Mouse (Mus musculus): Measurements from ENCODE around the gene Zbtb45. TPM values are rescaled to one million over a fixed set of nuclear protein-coding genes. Genes with fewer than 3 reads are reported as not detected.

Zbtb45 gene
- total RNA-seq, 2 experiments from 2014 or later: 34.0 to 35.8 TPM

DNA sequence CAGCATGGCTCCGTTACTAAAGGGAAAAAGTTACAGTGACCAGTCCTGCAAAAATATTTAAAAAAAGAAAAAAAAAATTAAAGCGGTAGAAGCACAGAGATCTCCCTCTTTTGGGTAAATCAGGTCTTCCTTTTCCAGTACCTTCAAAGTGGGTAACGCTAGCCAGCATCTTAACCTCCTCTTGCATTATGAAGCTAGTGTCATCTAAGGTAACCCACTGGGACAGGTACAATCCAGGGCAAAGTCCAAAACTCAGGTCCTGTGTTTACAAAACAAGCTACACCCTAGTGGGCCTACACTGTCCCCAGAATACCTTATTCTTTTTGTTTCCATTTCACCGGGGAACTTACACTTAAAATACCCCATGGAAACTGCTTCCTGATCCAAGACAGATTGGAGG is 3.8 kb upstream of the Zbtb45 start:
- TF ChIP-seq CTCF (IDR thresholded peaks at IDR 0.05): no peak
- Histone ChIP-seq H3K27ac (no peak overlapping the region), H3K4me3 (no peak overlapping the region)
- DNase-seq (ENCODE audit: extremely low spot score in 1 of 2, low spot score in 2 of 2): no peak
- intact Hi-C loops (cut with DNase I): no loop called here

- DNase-seq (ENCODE audit: extremely low spot score in 1 of 2, low spot score in 2 of 2): peak; percentile 89 to 90
- Histone ChIP-seq H3K27ac (peak overlapping the region; percentile 99), H3K4me3 (peak overlapping the region; percentile 83)
- intact Hi-C loops (cut with DNase I): loop anchor here (2.0 to 5.0 kb wide), 4 partner anchors 15 to 87 kb away; partner anchors contain the start of genes Mzf1 and Rps5
- TF ChIP-seq CTCF (IDR thresholded peaks at IDR 0.05): peak; percentile 68
These were observed 460 bp downstream of the Zbtb45 start for GRCm38 (mm10) chr7:13009143-13010004.

DNA sequence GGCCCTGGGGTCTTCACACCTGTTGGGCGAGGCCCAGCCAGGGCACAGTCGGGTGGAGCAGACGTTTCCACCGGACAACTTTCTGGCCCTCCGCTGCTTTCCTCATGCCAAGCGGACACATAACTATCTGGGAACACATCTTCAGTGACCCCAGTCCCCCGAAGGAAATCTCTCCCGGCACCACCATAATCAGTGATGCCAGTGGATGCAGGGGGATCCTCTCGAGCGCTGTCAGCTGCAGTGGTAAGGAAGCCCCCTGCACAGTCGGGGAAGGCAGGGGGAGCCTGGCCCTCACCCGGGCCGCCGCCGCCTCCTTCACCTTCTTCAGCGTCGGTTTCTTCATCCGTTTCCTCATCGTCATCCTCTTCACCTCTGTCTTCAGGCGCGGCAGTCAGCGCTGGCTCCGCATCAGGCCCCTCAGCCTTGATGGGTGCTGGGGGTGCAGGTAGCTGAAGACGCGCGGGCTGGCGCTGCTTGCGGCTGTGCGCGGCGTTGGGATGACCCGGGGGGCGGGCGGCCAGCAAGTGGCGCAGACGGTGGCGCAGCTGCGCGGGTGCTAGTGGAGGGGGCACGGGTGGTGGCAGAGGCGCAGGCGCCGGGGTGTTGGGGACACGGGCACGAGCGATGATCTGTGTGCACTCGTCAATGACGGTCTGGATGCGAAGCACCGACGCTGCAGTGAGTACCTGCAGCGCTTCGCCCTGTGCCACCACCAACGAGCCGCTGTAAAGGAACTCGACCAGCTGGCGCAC is 2.3 kb downstream of the Zbtb45 start:
- TF ChIP-seq CTCF (IDR thresholded peaks at IDR 0.05): no peak
- Histone ChIP-seq H3K4me3 (no peak overlapping the region), H3K27ac (no peak overlapping the region)
- intact Hi-C loops (cut with DNase I): loop anchor here (2.0 to 5.0 kb wide), 4 partner anchors 17 to 85 kb away; partner anchors contain the start of genes Mzf1 and Rps5
- peak in 1 of 2 experiments; percentile 30 for DNase-seq (ENCODE audit: extremely low spot score in 1 of 2, low spot score in 2 of 2)

DNA sequence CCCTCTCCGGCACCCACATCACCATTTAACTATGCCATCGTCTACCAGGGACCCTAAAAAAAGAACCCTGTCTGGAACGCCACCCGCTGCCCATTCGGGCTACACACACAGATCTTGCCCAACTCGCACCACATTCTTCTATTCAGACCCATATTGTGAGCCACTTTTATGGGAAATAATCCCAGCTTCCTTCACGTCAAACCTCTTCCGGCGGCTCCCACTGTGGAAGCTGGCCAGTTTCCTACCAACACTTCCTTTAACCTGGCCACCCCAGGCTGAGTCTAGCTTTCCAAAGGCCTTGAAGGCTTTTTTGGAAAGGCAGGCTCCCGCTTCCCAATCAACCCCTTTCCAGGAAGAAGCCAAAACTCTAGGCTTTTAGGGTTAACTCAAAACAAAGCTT is 3.3 kb downstream of the Zbtb45 start:
- TF ChIP-seq CTCF (IDR thresholded peaks at IDR 0.05): no peak
- DNase-seq (ENCODE audit: extremely low spot score in 1 of 2, low spot score in 2 of 2): no peak
- intact Hi-C loops (cut with DNase I): loop anchor here (5.0 kb wide), 1 partner anchor 84 kb away; the partner anchor contains the start of gene Rps5

DNA sequence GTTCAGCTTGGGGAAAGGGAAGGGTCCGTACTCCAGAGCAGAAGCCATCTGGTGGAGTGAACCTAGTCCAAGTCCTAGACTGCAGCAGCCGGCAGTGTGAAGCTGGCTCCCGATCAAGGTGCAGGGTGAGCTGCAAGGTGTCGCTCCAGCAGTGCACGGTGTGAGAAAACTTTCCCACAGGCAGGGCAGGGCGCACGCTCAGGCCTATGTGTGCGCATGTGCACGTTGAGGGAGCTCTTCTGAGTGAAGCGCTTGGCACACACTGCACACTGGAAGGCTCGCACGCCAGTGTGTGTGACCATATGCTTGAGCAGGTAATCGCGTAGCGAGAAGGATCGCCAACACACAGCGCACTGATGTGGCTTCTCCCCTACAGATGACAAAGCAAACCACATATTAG is 3.8 kb downstream of the Zbtb45 start:
- DNase-seq (ENCODE audit: extremely low spot score in 1 of 2, low spot score in 2 of 2): no peak
- no peak for TF ChIP-seq CTCF (IDR thresholded peaks at IDR 0.05)
- Histone ChIP-seq H3K27ac (no peak overlapping the region), H3K4me3 (no peak overlapping the region)
- intact Hi-C loops (cut with DNase I): loop anchor here (5.0 kb wide), 1 partner anchor 84 kb away; the partner anchor contains the start of gene Rps5

More for the DNA sequence above, 3.3 kb downstream of the Zbtb45 start:
- Histone ChIP-seq H3K4me3 (no peak overlapping the region), H3K27ac (no peak overlapping the region)

- intact Hi-C loops (cut with DNase I): no loop called here
- no peak overlapping the region for H3K27ac ChIP-seq
- no peak; the same call in 1 of the 2 replicates for TF ChIP-seq CTCF (IDR thresholded peaks at IDR 0.05)
- no peak overlapping the region for H3K4me3 ChIP-seq
- DNase-seq (ENCODE audit: extremely low spot score in 1 of 2, low spot score in 2 of 2): no peak
These were observed 6.5 kb downstream of the Zbtb45 start for GRCm38 (mm10) chr7:13003380-13003779.

DNA sequence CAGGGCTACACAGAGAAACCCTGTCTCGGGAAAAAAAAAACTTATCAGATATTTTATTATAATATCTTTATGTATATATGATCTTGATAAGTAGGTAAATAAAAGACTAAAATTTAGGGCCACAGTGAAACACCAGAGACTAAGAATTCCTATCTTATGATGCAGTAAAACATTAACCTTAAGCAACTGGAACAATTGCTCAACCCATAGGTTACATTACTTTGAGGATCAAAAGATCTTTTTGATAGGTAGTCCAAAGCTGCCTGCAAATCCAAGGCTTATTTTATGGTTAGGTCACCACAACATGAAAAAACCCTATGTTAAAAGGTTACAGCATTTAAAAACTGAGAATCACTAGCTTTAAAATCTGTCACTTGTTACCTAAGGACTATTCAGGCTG is 8.2 kb downstream of the Zbtb45 start:
- no peak for TF ChIP-seq CTCF (IDR thresholded peaks at IDR 0.05)
- DNase-seq (ENCODE audit: extremely low spot score in 1 of 2, low spot score in 2 of 2): no peak
- Histone ChIP-seq H3K4me3 (no peak overlapping the region), H3K27ac (no peak overlapping the region)
- intact Hi-C loops (cut with DNase I): no loop called here

DNA sequence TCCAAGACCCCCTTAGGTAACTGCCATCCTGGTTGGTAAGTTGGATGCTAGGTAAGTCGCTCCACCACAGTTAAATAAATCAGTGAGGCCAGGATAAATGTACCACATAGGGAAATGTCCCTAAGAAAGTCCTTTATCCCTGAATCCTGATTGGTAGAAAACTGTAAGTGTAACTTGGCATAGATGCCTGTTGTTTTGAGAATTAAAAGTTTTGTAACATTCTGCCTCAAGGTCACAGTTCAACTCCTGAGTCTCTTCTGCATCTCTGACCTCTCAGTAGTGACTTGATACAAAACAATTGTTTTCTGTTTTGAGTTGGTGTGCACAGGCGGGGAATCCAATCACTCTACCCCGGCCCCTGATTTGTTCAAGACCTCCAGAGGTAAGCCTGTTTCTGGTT is 11.0 kb downstream of the Zbtb45 start, which contains the start of gene Trim28:
Gene Trim28 (plus strand): TSS at position 264 of the 400 bp plus-strand sequence.
- Histone ChIP-seq H3K4me3 (no peak within 1 kb of the TSS), H3K27ac (no peak within 1 kb of the TSS)
- no peak for TF ChIP-seq CTCF (IDR thresholded peaks at IDR 0.05)
- intact Hi-C loops (cut with DNase I): no loop called here
- DNase-seq (ENCODE audit: extremely low spot score in 1 of 2, low spot score in 2 of 2): no peak

DNA sequence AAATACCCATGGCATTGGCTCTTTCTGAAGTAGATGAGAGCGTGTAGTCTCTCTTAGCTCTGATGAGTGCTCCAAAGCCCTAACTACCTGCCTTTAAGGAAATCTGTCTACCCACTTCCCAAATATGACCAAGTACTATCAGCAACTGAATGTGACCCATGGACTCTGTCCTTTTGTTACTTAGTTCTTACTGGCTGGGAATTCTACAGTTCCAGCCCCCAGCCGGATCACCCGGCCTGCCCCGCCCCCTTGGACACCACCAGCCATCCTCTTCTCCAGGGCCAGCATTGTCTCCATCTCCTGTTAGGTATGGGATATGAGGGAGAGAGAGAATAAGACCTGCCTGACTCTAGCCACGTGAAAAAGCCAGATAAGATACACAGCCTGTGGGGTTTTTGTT is 11.8 kb downstream of the Zbtb45 start, which contains the start of gene Slc27a5:
Gene Slc27a5 (minus strand): TSS at position 140 of the 400 bp plus-strand sequence.
- DNase-seq (ENCODE audit: extremely low spot score in 1 of 2, low spot score in 2 of 2): no peak
- intact Hi-C loops (cut with DNase I): no loop called here

DNA sequence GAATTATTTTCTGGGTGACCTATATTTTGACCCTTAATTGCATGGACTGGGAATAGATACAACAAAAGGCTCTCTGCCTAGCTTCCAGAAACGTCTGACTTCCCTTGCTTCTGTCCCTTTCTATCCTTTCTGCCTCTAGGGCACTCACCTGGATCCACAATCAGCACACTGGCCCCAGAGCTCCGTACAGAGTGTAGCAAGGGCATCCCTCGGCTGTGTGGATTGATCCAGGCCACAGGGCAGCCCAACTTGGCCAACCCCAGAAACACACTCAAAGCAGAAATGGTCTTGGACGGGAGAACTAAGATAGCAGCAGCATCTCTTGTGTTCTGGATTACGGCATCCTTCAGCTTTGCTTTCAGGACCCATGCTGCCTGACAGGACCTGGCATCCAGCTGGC is 12.6 kb downstream of the Zbtb45 start:
- DNase-seq (ENCODE audit: extremely low spot score in 1 of 2, low spot score in 2 of 2): no peak
- TF ChIP-seq CTCF (IDR thresholded peaks at IDR 0.05): no peak
- intact Hi-C loops (cut with DNase I): no loop called here
- Histone ChIP-seq H3K4me3 (no peak overlapping the region), H3K27ac (no peak overlapping the region)

More for the DNA sequence above, 11.8 kb downstream of the Zbtb45 start, which contains the start of gene Slc27a5:
- Histone ChIP-seq H3K27ac (no peak within 1 kb of the TSS), H3K4me3 (no peak within 1 kb of the TSS)
- TF ChIP-seq CTCF (IDR thresholded peaks at IDR 0.05): no peak

- intact Hi-C loops (cut with DNase I): no loop called here
- no peak for TF ChIP-seq CTCF (IDR thresholded peaks at IDR 0.05)
- no peak overlapping the region for H3K27ac ChIP-seq
- H3K4me3 ChIP-seq: no peak overlapping the region
- DNase-seq (ENCODE audit: extremely low spot score in 1 of 2, low spot score in 2 of 2): no peak
These were observed 14.0 kb downstream of the Zbtb45 start for GRCm38 (mm10) chr7:12995862-12996261.

DNA sequence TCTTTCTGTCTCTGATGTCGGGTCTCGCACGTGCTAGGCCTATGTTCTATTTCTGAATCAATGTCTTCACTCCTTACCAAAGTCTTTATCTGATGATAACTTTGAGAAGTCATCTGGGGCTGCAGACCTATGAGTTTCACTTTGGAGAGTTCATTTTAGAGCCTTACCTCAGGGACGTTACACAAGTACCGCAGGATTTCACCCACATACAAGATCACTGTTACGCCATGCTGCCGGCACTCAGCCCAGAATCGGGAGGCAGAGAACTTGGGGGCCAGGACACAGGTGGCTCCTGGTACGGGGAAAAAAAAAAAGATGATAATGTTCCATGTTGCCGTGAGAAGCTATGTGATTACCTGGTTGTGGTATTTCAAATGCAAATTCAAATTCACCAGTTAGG is 16.7 kb downstream of the Zbtb45 start:
- intact Hi-C loops (cut with DNase I): no loop called here
- H3K4me3 ChIP-seq: no peak overlapping the region
- DNase-seq (ENCODE audit: extremely low spot score in 1 of 2, low spot score in 2 of 2): no peak
- H3K27ac ChIP-seq: no peak overlapping the region
- TF ChIP-seq CTCF (IDR thresholded peaks at IDR 0.05): no peak
